Mouse (Mus musculus) midbrain, embryonic 12.5 days (tissue): Measurements from ENCODE around the gene Gm7298. TPM values are rescaled to one million over a fixed set of nuclear protein-coding genes. Genes with fewer than 3 reads are reported as not detected.
"Not testable (repeated sequence)": the region's sequence is repeated elsewhere in the genome, so short reads cannot be mapped to it uniquely, and the experiment has no call there.

Experiments
- ATAC-seq: fragments of 200-750 bp; cut with Nextera tagmentation; 2 replicates; pipeline ENCODE4 v1.8.0; 2017; ENCODE audit warnings: low read depth, moderate TSS enrichment, moderate library complexity; ENCODE audit not compliant: low FRiP score
- H3K27ac ChIP-seq: fragments of 300-500 bp; sonication (generic); replicated peaks from 2 replicates; pipeline ENCODE4 v1.5.1; 2016; ENCODE audit warnings: mild to moderate bottlenecking
- H3K27me3 ChIP-seq: fragments of 300-500 bp; sonication (generic); 2 replicates; pipeline ENCODE4 v1.6.1; 2016; ENCODE audit warnings: mild to moderate bottlenecking
- H3K36me3 ChIP-seq: fragments of 300-500 bp; sonication (generic); 2 replicates; pipeline ENCODE4 v1.6.1; 2016
- H3K4me1 ChIP-seq: fragments of 300-500 bp; sonication (generic); 2 replicates; pipeline ENCODE4 v1.6.1; 2016
- H3K4me2 ChIP-seq: fragments of 300-500 bp; sonication (generic); replicated peaks from 2 replicates; pipeline ENCODE4 v1.6.1; 2016; ENCODE audit warnings: mild to moderate bottlenecking, moderate library complexity
- H3K4me3 ChIP-seq: fragments of 300-500 bp; sonication (generic); 2 replicates; pipeline ENCODE4 v1.5.1; 2016; ENCODE audit warnings: mild to moderate bottlenecking
- H3K9ac ChIP-seq: fragments of 300-500 bp; sonication (generic); replicated peaks from 2 replicates; pipeline ENCODE4 v1.6.1; 2016; ENCODE audit warnings: mild to moderate bottlenecking, moderate library complexity
- H3K9me3 ChIP-seq: fragments of 300-500 bp; sonication (generic); 2 replicates; pipeline ENCODE4 v1.6.1; 2016; ENCODE audit warnings: mild to moderate bottlenecking
- WGBS: fragments of 180-500 bp; shearing (Covaris S2); methylation state at CpG from one replicate; pipeline ENCODE4 v1.1.7; 2016; 5-methylcytosine and 5-hydroxymethylcytosine counted together
- polyA plus RNA-seq: library from polyadenylated mRNA; unstranded; fragments of >200 nt; fragmentation: Nextera tagmentation; extraction: Ambion mirVana; gene quantifications from 2 replicates; pipeline ENCODE4 v1.2.1, GENCODE M21; 2016

Gm7298 gene
- polyA plus RNA-seq: not detected in 2 replicates

- ATAC-seq: no peak
- H3K27ac ChIP-seq: no peak within 1 kb of the TSS
- no peaks in the 10 kb centered on the region for H3K9me3 ChIP-seq
- no peaks in the 10 kb centered on the region for H3K4me1 ChIP-seq
- H3K27me3 ChIP-seq: no peaks in the 10 kb centered on the region
- H3K4me2 ChIP-seq: no peak within 1 kb of the TSS
- WGBS: 81% methylated on average over 3 of the region's 3 CpGs
- H3K4me3 ChIP-seq: no peak within 1 kb of the TSS
- H3K36me3 ChIP-seq: no peaks in the 10 kb centered on the region
- H3K9ac ChIP-seq: no peak within 1 kb of the TSS
Measured at GRCm38 (mm10) chr6:121732632-121733031, at the start of gene Gm7298. Gm7298 (plus strand) TSS chr6:121732932.

DNA sequence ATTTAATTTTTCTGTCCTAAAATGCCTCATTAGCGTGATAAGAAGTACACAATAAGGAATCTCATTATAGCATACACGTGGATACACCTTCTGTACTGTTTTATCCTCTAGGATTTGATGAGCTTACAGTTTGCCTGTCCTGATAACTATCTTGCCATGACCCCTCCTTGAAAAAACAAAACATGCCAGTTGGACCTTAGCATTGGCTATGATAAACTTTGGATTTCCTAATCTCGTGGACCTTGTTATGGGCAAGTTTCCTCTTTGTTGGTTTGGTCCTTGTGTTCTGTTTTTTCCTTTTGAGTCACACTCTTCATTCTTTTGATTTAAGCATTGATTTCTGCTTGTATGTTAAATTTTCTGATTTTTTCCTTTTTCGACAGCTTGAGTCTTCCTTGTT is 95.3 kb downstream of the Gm7298 start:
- no peaks in the 10 kb centered on the region for H3K4me1 ChIP-seq
- H3K36me3 ChIP-seq: no peaks in the 10 kb centered on the region
- no peak overlapping the region for H3K9ac ChIP-seq
- ATAC-seq: no peak
- H3K27me3 ChIP-seq: no peaks in the 10 kb centered on the region
- 80% methylated on average over 4 of the region's 4 CpGs for WGBS
- H3K27ac ChIP-seq: no peak overlapping the region
- H3K4me3 ChIP-seq: no peak overlapping the region
- no peak overlapping the region for H3K4me2 ChIP-seq
- 0 out of 2 replicates have a peak, but pooled peaks cover 9% of the 10 kb centered on the region for H3K9me3 ChIP-seq

GRCm38 (mm10) chr6:121836361-121836760 is 103.6 kb downstream of the Gm7298 start:
- Histone ChIP-seq H3K4me2 (no peak overlapping the region), H3K27ac (no peak overlapping the region), H3K36me3 (no peaks in the 10 kb centered on the region), H3K9me3 (peaks cover 11% of the 10 kb centered on the region; the same call in 1 of the 2 replicates), H3K9ac (no peak overlapping the region), H3K4me1 (no peaks in the 10 kb centered on the region), H3K27me3 (no peaks in the 10 kb centered on the region), H3K4me3 (no peak overlapping the region)
- WGBS: 88% methylated on average over 1 of the region's 1 CpGs
- no peak for ATAC-seq

- not testable (repeated sequence) for H3K4me2 ChIP-seq, H3K4me1 ChIP-seq, H3K27ac ChIP-seq, H3K27me3 ChIP-seq, ATAC-seq, H3K36me3 ChIP-seq, H3K9ac ChIP-seq, H3K4me3 ChIP-seq
- 85% methylated on average over 4 of the region's 4 CpGs for WGBS
- peaks cover 11% of the 10 kb centered on the region; the same call in 1 of the 2 replicates for H3K9me3 ChIP-seq
Measured at GRCm38 (mm10) chr6:121838271-121838670, 105.5 kb downstream of the Gm7298 start, which contains the start of gene Mug1. Mug1 (plus strand) TSS chr6:121838541.

Other genes with a start within 250 kb of the Gm7298 start
- 8.7 and 8.9 TPM in 2 replicates for gene A2m, start 97.6 kb upstream of the Gm7298 start, polyA plus RNA-seq
- gene Mug1, start 105.6 kb downstream of the Gm7298 start, polyA plus RNA-seq: not detected in 2 replicates